Mouse (Mus musculus) kidney, embryonic 16.5 days (tissue): ENCODE data around the gene Galnt2. TPM values are rescaled to one million over a fixed set of nuclear protein-coding genes. Genes with fewer than 3 reads are reported as not detected.

ENCODE experiments used
- ATAC-seq: fragments of 200-750 bp; cut with Nextera tagmentation; 2 replicates; pipeline ENCODE4 v1.8.0; 2017; ENCODE audit warnings: moderate TSS enrichment; ENCODE audit not compliant: low FRiP score, low TSS enrichment
- H3K27ac ChIP-seq: fragments of 300-500 bp; sonication (generic); 2 replicates; pipeline ENCODE4 v1.5.1; 2014; ENCODE audit warnings: low read length
- H3K27me3 ChIP-seq: fragments of 300-500 bp; sonication (generic); 2 replicates; pipeline ENCODE4 v1.6.1; 2014; ENCODE audit warnings: low read length, control low read depth, mixed read lengths; ENCODE audit not compliant: insufficient read depth
- H3K36me3 ChIP-seq: fragments of 300-500 bp; sonication (generic); 2 replicates; pipeline ENCODE4 v1.6.1; 2014; ENCODE audit warnings: low read length, control low read depth, mixed read lengths; ENCODE audit not compliant: insufficient read depth
- H3K4me1 ChIP-seq: fragments of 300-500 bp; sonication (generic); 2 replicates; pipeline ENCODE4 v1.6.1; 2014; ENCODE audit warnings: low read length, control low read depth, mixed read lengths; ENCODE audit not compliant: insufficient read depth
- H3K4me2 ChIP-seq: fragments of 300-500 bp; sonication (generic); replicated peaks from 2 replicates; pipeline ENCODE4 v1.6.1; 2014; ENCODE audit warnings: low read depth, low read length
- H3K4me3 ChIP-seq: fragments of 300-500 bp; sonication (generic); 2 replicates; pipeline ENCODE4 v1.5.1; 2014; ENCODE audit warnings: mild to moderate bottlenecking, low read length
- H3K9ac ChIP-seq: fragments of 300-500 bp; sonication (generic); replicated peaks from 2 replicates; pipeline ENCODE4 v1.6.1; 2014; ENCODE audit warnings: low read length
- H3K9me3 ChIP-seq: fragments of 300-500 bp; sonication (generic); 2 replicates; pipeline ENCODE4 v1.6.1; 2016; ENCODE audit warnings: low read length, control low read depth
- WGBS: fragments of 180-500 bp; shearing (Covaris S2); extraction: QIAGEN DNeasy Blood & Tissue Kit; methylation state at CpG from one replicate; pipeline ENCODE4 v1.1.7; 2014; 5-methylcytosine and 5-hydroxymethylcytosine counted together
- polyA plus RNA-seq: library from polyadenylated mRNA; unstranded; fragments of >200 nt; fragmentation: Nextera tagmentation; extraction: Ambion mirVana; gene quantifications from 2 replicates; pipeline ENCODE4 v1.2.1, GENCODE M21; 2015

The Galnt2 gene
- polyA plus RNA-seq, 1 experiment from 2014 or later: 47.1 TPM

DNA sequence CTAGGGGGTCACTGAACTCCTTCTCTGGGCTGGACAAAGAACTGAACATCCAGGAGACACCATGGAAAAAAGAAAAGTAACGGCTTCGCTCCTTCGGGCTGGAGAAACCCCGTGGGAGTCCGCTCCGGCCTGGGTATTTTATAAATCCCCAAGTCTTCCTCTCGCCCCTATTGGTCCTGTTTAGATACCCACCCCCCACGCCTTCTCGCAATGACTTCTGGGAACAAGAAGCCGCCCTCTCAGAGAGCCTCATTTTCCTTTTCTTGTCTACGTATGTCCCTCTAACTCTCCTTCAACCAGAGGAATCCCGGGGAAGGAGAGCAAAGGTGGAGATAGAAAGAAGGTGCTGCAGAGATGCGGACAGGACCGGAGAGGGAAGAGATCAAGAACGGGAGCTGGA lies 132.1 kb downstream of the Galnt2 start:
- H3K9me3 ChIP-seq: no peaks in the 10 kb centered on the region
- H3K4me2 ChIP-seq: no peak overlapping the region
- no peak overlapping the region for H3K27ac ChIP-seq
- no peaks in the 10 kb centered on the region for H3K4me1 ChIP-seq
- ATAC-seq: no peak
- H3K4me3 ChIP-seq: no peak overlapping the region
- no peaks in the 10 kb centered on the region for H3K36me3 ChIP-seq
- no peak overlapping the region for H3K9ac ChIP-seq
- 90% methylated on average over 15 of the region's 15 CpGs for WGBS
- no peaks in the 10 kb centered on the region for H3K27me3 ChIP-seq

DNA sequence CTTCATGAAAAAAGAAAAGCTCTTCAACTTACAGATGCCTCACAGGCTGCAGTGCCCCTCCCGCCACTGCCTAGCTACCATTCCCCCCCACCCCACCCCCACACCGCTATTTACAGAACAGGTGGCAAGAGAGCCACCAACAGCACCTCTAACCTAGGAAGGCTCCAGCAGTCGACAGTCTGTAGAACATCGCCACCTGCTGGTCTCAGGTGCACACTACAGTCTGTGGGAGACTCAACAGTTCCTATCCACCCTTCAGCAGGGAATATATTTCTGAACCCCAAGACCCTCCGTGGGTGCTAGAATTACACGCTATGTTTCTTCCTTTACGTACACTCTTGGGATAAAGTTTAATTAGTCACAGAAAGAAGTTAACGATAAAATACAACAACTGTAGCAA lies 137.0 kb downstream of the Galnt2 start:
- no peak overlapping the region for H3K4me2 ChIP-seq
- H3K27ac ChIP-seq: no peak overlapping the region
- no peaks in the 10 kb centered on the region for H3K36me3 ChIP-seq
- H3K4me1 ChIP-seq: no peaks in the 10 kb centered on the region
- H3K27me3 ChIP-seq: no peaks in the 10 kb centered on the region
- 14% methylated on average over 8 of the region's 8 CpGs for WGBS
- no peaks in the 10 kb centered on the region for H3K9me3 ChIP-seq
- H3K4me3 ChIP-seq: no peak overlapping the region
- H3K9ac ChIP-seq: no peak overlapping the region
- ATAC-seq: no peak

DNA sequence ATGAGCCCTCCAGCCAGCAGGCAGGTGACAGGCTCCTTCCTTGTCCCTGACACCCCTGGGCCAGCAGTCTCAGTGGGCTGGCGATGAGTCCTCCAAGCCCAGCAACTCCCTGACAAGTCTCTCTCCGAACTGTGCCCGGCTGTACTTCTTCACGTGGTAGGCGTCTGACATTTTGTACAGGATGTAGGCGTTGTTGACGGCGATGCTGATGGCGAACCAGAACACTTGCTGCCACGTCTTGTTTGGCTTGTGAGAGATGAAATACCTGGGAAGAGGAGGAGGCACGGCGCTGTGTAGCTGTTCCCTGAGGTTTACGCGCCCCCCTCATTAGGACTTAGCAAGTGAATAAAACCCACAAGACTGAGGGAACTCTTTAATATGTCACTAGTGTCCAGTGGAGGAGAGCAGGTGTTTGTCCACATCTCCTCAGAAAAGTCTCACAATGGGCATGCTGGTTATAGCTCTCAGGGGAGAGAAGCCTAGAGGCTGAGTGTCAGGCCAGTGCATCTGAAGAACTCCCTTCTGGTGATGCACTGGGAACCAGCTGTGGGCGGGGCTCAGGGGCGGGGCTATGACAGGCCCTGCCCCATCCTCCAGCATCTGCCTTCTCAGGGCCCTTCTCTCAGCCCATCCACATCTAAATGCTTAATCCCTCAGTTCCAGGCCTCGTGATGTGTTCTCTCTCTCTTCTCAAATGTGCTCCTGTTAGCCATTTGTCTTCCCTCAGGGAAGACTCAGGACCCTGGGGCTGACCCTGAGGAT lies 139.4 kb downstream of the Galnt2 start:
- 77% methylated on average over 17 of the region's 17 CpGs for WGBS
- no peak overlapping the region for H3K27ac ChIP-seq
- H3K4me3 ChIP-seq: no peak overlapping the region
- no peak for ATAC-seq
- H3K27me3 ChIP-seq: no peaks in the 10 kb centered on the region
- no peaks in the 10 kb centered on the region for H3K36me3 ChIP-seq
- no peak overlapping the region for H3K4me2 ChIP-seq
- no peak overlapping the region for H3K9ac ChIP-seq
- no peaks in the 10 kb centered on the region for H3K4me1 ChIP-seq
- H3K9me3 ChIP-seq: no peaks in the 10 kb centered on the region

DNA sequence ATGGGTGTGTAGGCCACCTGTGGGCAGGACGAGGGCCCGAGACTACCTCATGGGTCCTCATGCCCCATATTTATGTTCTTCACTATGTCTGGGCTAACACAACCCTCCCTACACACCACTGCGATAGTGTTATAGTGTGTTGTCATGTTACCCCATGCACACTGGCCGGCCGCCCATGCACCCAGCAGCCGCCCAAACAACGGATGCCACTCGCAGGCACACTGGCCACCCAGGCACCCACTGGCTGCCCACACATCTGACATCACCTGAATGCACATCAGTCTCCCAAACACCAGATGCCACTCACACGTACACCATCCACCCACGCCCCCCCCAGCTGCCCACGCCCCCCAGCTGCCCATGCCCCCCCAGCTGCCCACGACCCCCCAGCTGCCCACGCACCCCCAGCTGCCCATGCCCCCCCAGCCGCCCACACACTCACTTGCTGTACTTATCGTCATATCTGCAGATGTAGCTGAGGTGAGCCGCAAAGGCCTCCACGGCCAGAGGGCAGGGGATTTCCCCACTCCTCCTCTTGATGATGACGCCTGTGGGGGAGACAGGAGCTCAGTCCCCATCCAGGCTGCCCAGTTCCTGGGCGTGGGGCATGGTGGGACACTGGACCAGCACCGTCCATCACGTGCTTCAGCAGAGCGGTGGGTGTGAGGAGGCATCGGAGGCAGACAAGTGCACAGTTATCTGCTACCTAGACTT lies 140.4 kb downstream of the Galnt2 start:
- WGBS: 84% methylated on average over 23 of the region's 23 CpGs
- H3K27ac ChIP-seq: no peak overlapping the region
- no peak overlapping the region for H3K9ac ChIP-seq
- no peak overlapping the region for H3K4me3 ChIP-seq
- ATAC-seq: no peak
- no peaks in the 10 kb centered on the region for H3K4me1 ChIP-seq
- H3K36me3 ChIP-seq: no peaks in the 10 kb centered on the region
- H3K9me3 ChIP-seq: no peaks in the 10 kb centered on the region
- no peak overlapping the region for H3K4me2 ChIP-seq
- no peaks in the 10 kb centered on the region for H3K27me3 ChIP-seq

DNA sequence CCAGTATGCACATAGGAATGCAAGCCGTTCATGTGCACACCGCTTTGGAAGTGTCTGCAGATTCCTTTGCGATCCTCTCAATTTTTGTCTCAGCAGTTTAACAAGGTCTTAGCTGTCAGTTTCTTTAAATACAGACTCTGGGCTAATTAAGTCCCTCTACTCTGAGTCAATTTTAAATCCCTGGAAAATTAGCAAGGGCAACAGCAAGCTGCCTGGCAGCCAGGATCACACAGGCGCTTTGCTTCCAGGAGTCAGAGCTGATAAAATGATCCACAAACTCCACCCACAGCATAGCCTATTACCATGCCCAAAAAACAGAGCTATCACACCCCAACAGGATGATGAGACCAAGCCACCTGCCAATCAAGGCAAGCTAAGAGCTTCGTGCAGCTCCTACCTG lies 142.6 kb downstream of the Galnt2 start:
- Histone ChIP-seq H3K27me3 (no peaks in the 10 kb centered on the region), H3K4me3 (no peak overlapping the region), H3K9ac (no peak overlapping the region), H3K9me3 (no peaks in the 10 kb centered on the region), H3K4me2 (no peak overlapping the region), H3K36me3 (no peaks in the 10 kb centered on the region), H3K27ac (no peak overlapping the region), H3K4me1 (no peaks in the 10 kb centered on the region)
- ATAC-seq: no peak
- 91% methylated on average over 5 of the region's 5 CpGs for WGBS

DNA sequence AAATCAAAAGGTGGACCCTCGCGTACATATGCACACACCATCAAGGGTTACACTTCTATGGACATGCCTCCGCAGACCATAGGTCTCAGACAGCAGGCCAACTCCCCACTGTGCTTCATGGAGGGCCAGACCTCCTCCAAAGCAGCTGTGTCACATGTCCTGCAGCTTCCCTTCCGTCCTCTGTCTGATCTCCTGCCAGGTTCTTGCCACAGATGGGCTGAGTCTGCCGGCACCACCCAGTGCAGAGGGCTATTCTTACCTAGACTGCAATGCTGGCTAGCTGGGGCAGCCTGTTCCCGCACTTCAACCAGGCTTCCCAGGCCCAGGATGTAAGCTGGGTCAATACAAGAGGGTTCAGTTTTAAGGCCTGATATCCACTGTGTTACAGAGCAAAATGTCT lies 144.0 kb downstream of the Galnt2 start:
- ATAC-seq: no peak
- H3K4me3 ChIP-seq: no peak overlapping the region
- H3K9me3 ChIP-seq: no peaks in the 10 kb centered on the region
- H3K4me1 ChIP-seq: no peaks in the 10 kb centered on the region
- H3K4me2 ChIP-seq: no peak overlapping the region
- 74% methylated on average over 6 of the region's 6 CpGs for WGBS
- H3K36me3 ChIP-seq: no peaks in the 10 kb centered on the region
- H3K27me3 ChIP-seq: no peaks in the 10 kb centered on the region
- no peak overlapping the region for H3K9ac ChIP-seq
- H3K27ac ChIP-seq: no peak overlapping the region

DNA sequence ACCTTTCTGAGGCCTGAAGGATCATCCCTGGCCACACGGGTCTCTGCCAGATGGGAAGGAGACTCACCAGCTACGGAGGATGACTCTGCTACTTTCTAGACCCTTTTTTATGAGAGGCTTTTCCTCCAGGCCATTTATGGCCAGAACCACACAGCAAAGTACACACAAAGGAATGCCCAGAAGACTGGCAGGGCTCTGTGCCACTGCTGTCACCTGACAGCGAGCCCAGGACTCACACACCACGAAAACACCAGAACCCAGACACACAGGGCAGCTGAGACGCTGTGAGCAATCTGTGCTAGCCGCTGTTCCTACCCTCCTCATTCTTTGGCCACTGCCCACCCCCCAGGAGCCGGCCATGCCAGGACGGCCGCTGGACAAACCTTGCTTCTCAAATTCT lies 144.5 kb downstream of the Galnt2 start:
- Histone ChIP-seq H3K4me1 (no peaks in the 10 kb centered on the region), H3K4me3 (no peak overlapping the region), H3K27ac (no peak overlapping the region), H3K27me3 (no peaks in the 10 kb centered on the region), H3K36me3 (no peaks in the 10 kb centered on the region), H3K9ac (no peak overlapping the region), H3K9me3 (no peaks in the 10 kb centered on the region), H3K4me2 (no peak overlapping the region)
- ATAC-seq: no peak
- 84% methylated on average over 9 of the region's 9 CpGs for WGBS

DNA sequence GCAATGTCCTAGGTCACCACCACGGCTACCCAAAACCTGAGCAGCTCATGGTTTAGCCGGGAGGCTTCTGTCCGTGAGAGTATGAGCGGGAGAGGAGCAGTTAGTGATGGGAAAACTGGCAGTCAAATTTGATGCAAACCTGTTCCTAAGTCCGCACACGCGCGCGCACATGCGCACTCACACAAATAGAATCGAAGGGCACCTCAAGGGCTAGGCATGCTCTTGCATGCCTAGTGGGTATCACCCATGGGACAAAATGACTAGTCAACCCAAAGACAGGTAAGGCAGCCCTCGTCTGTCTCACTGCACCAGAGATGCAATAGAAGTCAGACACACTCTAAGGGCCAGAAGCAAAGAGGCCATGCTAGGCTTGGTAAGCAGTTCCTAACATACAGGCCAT lies 145.2 kb downstream of the Galnt2 start:
- H3K9ac ChIP-seq: no peak overlapping the region
- no peaks in the 10 kb centered on the region for H3K4me1 ChIP-seq
- H3K27ac ChIP-seq: no peak overlapping the region
- no peak for ATAC-seq
- H3K4me2 ChIP-seq: no peak overlapping the region
- H3K36me3 ChIP-seq: no peaks in the 10 kb centered on the region
- 92% methylated on average over 12 of the region's 12 CpGs for WGBS
- no peaks in the 10 kb centered on the region for H3K9me3 ChIP-seq
- no peak overlapping the region for H3K4me3 ChIP-seq
- H3K27me3 ChIP-seq: no peaks in the 10 kb centered on the region

DNA sequence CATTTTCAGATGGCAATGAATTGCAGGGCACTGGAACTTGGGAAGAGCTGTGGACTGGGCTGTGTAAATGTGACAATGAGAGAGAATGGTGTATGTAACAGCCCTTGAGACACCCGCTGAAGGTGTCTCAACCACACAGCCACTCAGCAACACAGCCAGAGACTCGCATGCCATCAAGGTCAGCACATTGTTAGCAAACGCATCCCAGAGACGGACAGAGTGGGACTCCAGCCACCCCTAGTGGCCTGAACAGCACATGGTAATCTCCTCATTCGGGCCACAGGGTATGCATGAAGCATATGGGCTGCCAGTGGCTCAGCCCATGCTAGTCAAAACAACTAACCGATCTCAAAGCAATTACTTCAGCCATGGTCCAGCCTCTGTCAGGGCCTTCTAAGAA lies 148.1 kb downstream of the Galnt2 start:
- H3K36me3 ChIP-seq: no peaks in the 10 kb centered on the region
- H3K9me3 ChIP-seq: no peaks in the 10 kb centered on the region
- H3K9ac ChIP-seq: no peak overlapping the region
- H3K4me2 ChIP-seq: no peak overlapping the region
- H3K27ac ChIP-seq: no peak overlapping the region
- H3K4me3 ChIP-seq: no peak overlapping the region
- WGBS: 69% methylated on average over 6 of the region's 6 CpGs
- H3K4me1 ChIP-seq: no peaks in the 10 kb centered on the region
- H3K27me3 ChIP-seq: no peaks in the 10 kb centered on the region
- no peak for ATAC-seq

DNA sequence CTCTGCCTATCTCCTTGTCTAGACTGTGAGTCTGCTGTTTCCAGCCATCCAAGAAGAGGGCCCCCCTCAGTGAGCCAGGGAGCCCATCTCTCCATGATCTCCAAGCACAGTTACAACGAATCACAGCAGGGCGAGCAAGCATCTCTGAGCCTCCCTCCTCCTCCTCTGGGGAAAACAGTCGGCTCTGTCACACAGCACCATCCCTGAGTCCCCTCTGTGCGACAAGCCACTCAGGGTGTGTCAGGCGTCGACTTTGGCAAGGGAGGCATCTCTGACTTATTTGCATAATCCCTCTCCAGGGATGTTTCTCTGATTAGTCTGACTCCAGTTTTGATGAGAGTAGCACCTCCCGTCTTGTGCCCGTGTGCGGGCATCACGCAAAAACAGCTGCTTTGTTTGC lies 151.0 kb downstream of the Galnt2 start:
- Histone ChIP-seq H3K4me3 (no peak overlapping the region), H3K9me3 (no peaks in the 10 kb centered on the region), H3K36me3 (no peaks in the 10 kb centered on the region), H3K9ac (no peak overlapping the region), H3K27ac (no peak overlapping the region), H3K4me2 (no peak overlapping the region), H3K27me3 (no peaks in the 10 kb centered on the region), H3K4me1 (no peaks in the 10 kb centered on the region)
- no peak for ATAC-seq
- 75% methylated on average over 10 of the region's 10 CpGs for WGBS
